Mouse (Mus musculus) thymus, adult 2 months (tissue): ENCODE measurements around the gene Sf3b2.

ENCODE experiments used
- CTCF ChIP-seq: fragments of 200-500 bp; IDR thresholded peaks from 2 replicates; pipeline ENCODE4 v1.5.1; 2012; ENCODE audit warnings: mild to moderate bottlenecking, control low read depth, low read length, moderate library complexity, borderline replicate concordance; ENCODE audit not compliant: control insufficient read depth, poor library complexity, insufficient read depth; ENCODE audit errors: extremely low read depth
- POLR2A ChIP-seq: fragments of 200-500 bp; IDR thresholded peaks from 2 replicates; pipeline ENCODE4 v1.6.1; 2012; ENCODE audit warnings: mild to moderate bottlenecking, low read length, control low read depth, moderate library complexity; ENCODE audit not compliant: control insufficient read depth, poor library complexity, insufficient read depth; ENCODE audit errors: extremely low read depth

- TF ChIP-seq POLR2A: no peak
- TF ChIP-seq CTCF: no peak
Measured at GRCm38 (mm10) chr19:5327970-5328369, 32.7 kb upstream of the Sf3b2 start.
